Mouse (Mus musculus): Measurements from ENCODE around the gene Olfr651.
A peak's percentile ranks its signal among the peaks of the same experiment; 100 is the strongest.
"Not testable (repeated sequence)": the region's sequence is repeated elsewhere in the genome, so short reads cannot be mapped to it uniquely, and the experiment has no call there.

Gene Olfr651

GRCm38 (mm10) chr7:104549833-104550232 is at the start of gene Olfr651:
Gene Olfr651, plus strand, starts transcription at chr7:104550133.
- no peak for DNase-seq

DNA sequence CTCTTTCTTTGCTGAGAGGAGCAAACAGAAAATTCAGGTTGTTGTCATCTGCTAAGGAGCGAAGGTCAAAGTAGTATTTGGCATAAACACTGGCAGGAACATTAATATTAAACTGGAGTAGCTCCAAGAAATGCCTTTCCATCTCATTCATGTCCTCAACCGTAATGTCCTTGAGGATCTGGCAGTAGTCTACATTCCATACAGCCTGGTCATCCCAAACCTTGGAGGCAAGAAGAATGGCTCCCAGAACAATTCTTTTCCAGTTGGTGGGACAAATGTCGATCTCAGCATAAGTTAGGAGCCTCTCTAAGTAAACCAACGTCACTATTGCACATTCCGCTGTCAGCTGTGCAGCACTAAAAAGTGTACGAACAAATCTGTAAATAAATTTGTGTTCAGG is 48.7 kb upstream of the Olfr651 start:
- not testable (repeated sequence) for DNase-seq

- no peak for DNase-seq
Measured at GRCm38 (mm10) chr7:104501589-104502371, 48.2 kb upstream of the Olfr651 start.

- not testable (repeated sequence) for DNase-seq
Measured at GRCm38 (mm10) chr7:104507421-104508065, 42.4 kb upstream of the Olfr651 start, which contains the start of gene Trim30d. Gene Trim30d, minus strand, starts transcription at chr7:104507849.

- DNase-seq: no peak
Measured at GRCm38 (mm10) chr7:104552700-104553099, 2.8 kb downstream of the Olfr651 start.

DNA sequence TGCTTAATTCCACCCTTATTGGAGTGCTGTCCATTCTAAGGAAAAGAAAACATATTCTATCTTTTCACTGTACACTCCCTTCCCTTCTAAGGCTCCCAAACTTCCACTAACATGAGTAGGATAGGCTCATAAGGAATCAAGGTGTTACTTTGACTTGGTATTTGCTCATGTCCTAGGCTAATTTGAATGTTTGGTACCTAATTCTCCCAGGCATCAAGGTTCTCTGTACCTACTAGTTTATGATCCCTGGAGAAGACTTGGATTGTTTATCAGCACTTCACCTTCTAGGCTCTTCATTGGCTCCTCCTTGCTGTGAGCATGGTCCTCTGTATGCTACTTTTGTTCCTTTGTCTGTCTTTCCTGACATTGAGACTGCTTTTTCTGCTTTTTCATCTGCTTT is 10.7 kb downstream of the Olfr651 start, which contains the start of gene Olfr652:
Olfr652 (plus strand) TSS at position 301 of the 400 bp plus-strand sequence.
- DNase-seq: no peak

DNA sequence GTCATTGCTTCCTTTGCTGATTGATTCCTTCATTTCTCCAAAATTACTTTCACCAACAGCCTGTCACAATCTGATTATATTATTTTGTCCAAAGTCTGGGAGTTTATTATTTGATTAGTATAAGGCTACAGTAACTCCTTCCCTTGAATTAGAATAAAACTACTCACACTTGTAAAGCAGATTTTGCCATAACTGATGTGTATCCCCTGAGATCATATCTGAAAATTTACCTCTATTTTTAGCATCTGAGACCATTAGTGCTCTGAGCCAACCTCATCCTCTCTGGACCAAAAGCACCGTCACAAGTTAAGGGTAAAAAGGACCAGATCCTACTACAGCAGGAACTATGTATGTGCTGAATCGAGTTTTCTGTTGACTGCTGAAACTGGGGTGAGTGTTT is 27.1 kb downstream of the Olfr651 start, which contains the start of gene Olfr653:
Olfr653 (plus strand) TSS at position 301 of the 400 bp plus-strand sequence.
- no peak for DNase-seq

DNA sequence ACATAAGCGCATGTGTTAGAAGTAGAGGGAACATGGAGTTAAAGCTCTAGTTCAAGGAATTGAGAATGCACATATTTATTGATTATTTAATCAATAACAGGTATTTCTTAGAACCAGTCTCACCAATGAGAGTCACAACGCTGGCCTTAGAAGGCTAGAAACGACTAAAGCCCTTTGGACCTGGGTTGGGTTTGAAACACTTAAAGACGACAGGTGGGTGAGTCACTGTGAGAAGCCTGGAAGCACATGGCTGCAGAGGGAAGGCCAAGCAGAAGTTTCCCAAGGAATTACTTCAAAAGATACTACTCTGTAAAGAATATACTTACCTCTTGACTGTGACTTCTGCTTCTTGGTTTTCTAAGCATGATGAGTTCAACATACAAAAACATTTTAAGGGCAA is 30.9 kb downstream of the Olfr651 start:
- no peak for DNase-seq

DNA sequence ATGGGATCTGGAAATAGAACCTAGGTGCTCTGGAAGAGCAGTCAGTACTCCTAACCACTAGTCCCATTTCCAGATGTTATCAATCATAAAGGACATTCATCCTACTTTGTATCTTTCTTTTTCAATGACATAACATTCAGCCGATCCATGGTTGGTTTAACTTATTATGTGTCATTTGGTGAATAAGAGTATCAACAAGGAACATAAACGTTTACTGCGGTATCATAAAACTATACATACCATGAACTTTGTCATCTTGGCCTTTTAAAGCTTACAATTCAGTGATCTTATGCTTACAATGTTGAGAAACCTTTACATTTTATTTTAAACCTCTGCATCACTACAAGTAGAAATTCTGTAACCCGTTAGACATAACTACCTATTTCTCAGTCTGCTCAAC is 31.5 kb downstream of the Olfr651 start:
- no peak for DNase-seq

DNA sequence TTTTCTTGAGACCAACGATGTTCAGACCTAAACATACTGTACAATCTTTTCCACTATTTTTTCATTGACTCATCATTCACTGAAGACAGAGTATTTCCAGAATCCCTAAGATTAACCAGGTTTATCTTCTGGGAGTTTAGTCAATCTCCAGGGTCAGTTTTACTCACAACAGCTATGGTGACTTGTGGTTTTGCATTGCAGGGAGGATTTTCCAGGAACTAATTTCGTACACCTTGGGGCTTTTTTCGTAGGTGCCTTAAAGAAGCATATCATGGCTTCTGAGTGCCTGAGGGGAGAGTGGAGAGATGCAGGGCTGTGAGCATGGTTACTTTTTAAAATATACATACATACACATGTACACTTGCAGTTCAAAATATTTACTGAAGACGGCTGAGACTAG is 36.8 kb downstream of the Olfr651 start, which contains the start of gene Olfr654:
Olfr654 (plus strand) TSS at position 301 of the 400 bp plus-strand sequence.
- DNase-seq: no peak

- no peak for DNase-seq
Measured at GRCm38 (mm10) chr7:104588274-104588673, 38.3 kb downstream of the Olfr651 start.

DNA sequence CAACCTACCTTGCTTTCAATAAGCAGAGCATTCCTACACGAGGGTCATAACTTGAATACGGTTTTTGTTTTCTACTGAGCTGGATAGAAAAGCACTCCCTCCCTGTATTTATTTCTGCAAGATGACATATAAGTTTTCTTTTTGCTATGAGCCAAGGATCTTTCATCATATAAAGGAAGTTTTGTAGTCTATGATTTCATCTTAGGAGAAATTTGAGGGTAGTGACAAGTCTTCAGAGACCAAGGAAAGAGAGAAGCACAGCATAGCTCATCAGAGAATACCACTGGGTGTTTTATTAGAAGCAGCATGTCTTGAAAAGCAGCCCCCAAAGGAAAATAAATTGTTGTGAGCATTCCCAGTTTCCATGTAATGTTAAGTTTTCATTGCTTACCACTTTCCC is 51.7 kb downstream of the Olfr651 start, which contains the start of gene Olfr655:
Olfr655 (minus strand) TSS at position 101 of the 400 bp plus-strand sequence.
- DNase-seq: no peak

GRCm38 (mm10) chr7:104603173-104603572 is 53.2 kb downstream of the Olfr651 start:
- peak in 1 of 2 experiments; percentile 6 for DNase-seq

Measured in cerebellum, postnatal 14 days (tissue).